Mouse (Mus musculus): ENCODE data around the gene Tex2. TPM values are rescaled to one million over a fixed set of nuclear protein-coding genes. Genes with fewer than 3 reads are reported as not detected.
"Not testable (repeated sequence)": the region's sequence is repeated elsewhere in the genome, so short reads cannot be mapped to it uniquely, and the experiment has no call there.

The Tex2 gene
- 22.8 and 25.0 TPM in 2 replicates for polyA plus RNA-seq (2012; ENCODE audit: insufficient read depth, insufficient read length, missing spikeins)

- Histone ChIP-seq H3K27ac (ENCODE audit: insufficient read depth, low read depth, low read length) (peak within 1 kb of the TSS; percentile 88), H3K4me3 (ENCODE audit: insufficient read depth, low read length) (peak within 1 kb of the TSS; percentile 98), H3K4me1 (ENCODE audit: control insufficient read depth, insufficient read depth, low read length) (peaks cover 34% of the 10 kb centered on the region)
- TF ChIP-seq CTCF (IDR thresholded peaks at IDR 0.05; ENCODE audit: low read depth, low read length) (no peak), POLR2A (IDR thresholded peaks at IDR 0.05; ENCODE audit: borderline replicate concordance, low read depth, low read length) (no peak)
Observed at GRCm38 (mm10) chr11:106612961-106613637, at the start of gene Tex2. Gene Tex2, minus strand, starts transcription at chr11:106613423.

GRCm38 (mm10) chr11:106662634-106663407 is 49.6 kb upstream of the Tex2 start:
- no peak overlapping the region for H3K4me3 ChIP-seq (ENCODE audit: insufficient read depth, low read length)
- no peak for TF ChIP-seq CTCF (IDR thresholded peaks at IDR 0.05; ENCODE audit: low read depth, low read length)
- no peak for TF ChIP-seq POLR2A (IDR thresholded peaks at IDR 0.05; ENCODE audit: borderline replicate concordance, low read depth, low read length)
- peaks cover 40% of the 10 kb centered on the region for H3K4me1 ChIP-seq (ENCODE audit: control insufficient read depth, insufficient read depth, low read length)
- no peak overlapping the region for H3K27ac ChIP-seq (ENCODE audit: insufficient read depth, low read depth, low read length)

- H3K4me1 ChIP-seq (ENCODE audit: control insufficient read depth, insufficient read depth, low read length), result peaks cover 49% of the 10 kb centered on the region
Observed at GRCm38 (mm10) chr11:106660453-106661081, 47.3 kb upstream of the Tex2 start.

GRCm38 (mm10) chr11:106659598-106660295 is 46.5 kb upstream of the Tex2 start:
- H3K27ac ChIP-seq (ENCODE audit: insufficient read depth, low read depth, low read length), result peak overlapping the region; percentile 92
- TF ChIP-seq CTCF (IDR thresholded peaks at IDR 0.05; ENCODE audit: low read depth, low read length), result no peak
- no peak for TF ChIP-seq POLR2A (IDR thresholded peaks at IDR 0.05; ENCODE audit: borderline replicate concordance, low read depth, low read length)

More at GRCm38 (mm10) chr11:106660453-106661081, 47.3 kb upstream of the Tex2 start:
- peak overlapping the region; percentile 92 for H3K27ac ChIP-seq (ENCODE audit: insufficient read depth, low read depth, low read length)
- no peak for TF ChIP-seq POLR2A (IDR thresholded peaks at IDR 0.05; ENCODE audit: borderline replicate concordance, low read depth, low read length)
- no peak for TF ChIP-seq CTCF (IDR thresholded peaks at IDR 0.05; ENCODE audit: low read depth, low read length)
- 0 out of 2 replicates have a peak overlapping the region, but pooled peaks have one; percentile 3 for H3K4me3 ChIP-seq (ENCODE audit: insufficient read depth, low read length)

GRCm38 (mm10) chr11:106658051-106658880 is 45.0 kb upstream of the Tex2 start:
- no peak for TF ChIP-seq POLR2A (IDR thresholded peaks at IDR 0.05; ENCODE audit: borderline replicate concordance, low read depth, low read length)
- no peak for TF ChIP-seq CTCF (IDR thresholded peaks at IDR 0.05; ENCODE audit: low read depth, low read length)
- Histone ChIP-seq H3K4me1 (ENCODE audit: control insufficient read depth, insufficient read depth, low read length) (peaks cover 40% of the 10 kb centered on the region), H3K27ac (ENCODE audit: insufficient read depth, low read depth, low read length) (no peak overlapping the region), H3K4me3 (ENCODE audit: insufficient read depth, low read length) (no peak overlapping the region)

More at GRCm38 (mm10) chr11:106659598-106660295, 46.5 kb upstream of the Tex2 start:
- Histone ChIP-seq H3K4me1 (ENCODE audit: control insufficient read depth, insufficient read depth, low read length) (peaks cover 49% of the 10 kb centered on the region), H3K4me3 (ENCODE audit: insufficient read depth, low read length) (no peak overlapping the region)

GRCm38 (mm10) chr11:106656896-106657498 is 43.8 kb upstream of the Tex2 start:
- not testable (repeated sequence) for H3K27ac ChIP-seq (ENCODE audit: insufficient read depth, low read depth, low read length); H3K4me3 ChIP-seq (ENCODE audit: insufficient read depth, low read length)
- H3K4me1 ChIP-seq (ENCODE audit: control insufficient read depth, insufficient read depth, low read length), result peaks cover 37% of the 10 kb centered on the region

GRCm38 (mm10) chr11:106648347-106648746 is 35.1 kb upstream of the Tex2 start:
- Histone ChIP-seq H3K27ac (ENCODE audit: insufficient read depth, low read depth, low read length) (no peak overlapping the region), H3K4me3 (ENCODE audit: insufficient read depth, low read length) (no peak overlapping the region), H3K4me1 (ENCODE audit: control insufficient read depth, insufficient read depth, low read length) (no peaks in the 10 kb centered on the region)
- no peak for TF ChIP-seq POLR2A (IDR thresholded peaks at IDR 0.05; ENCODE audit: borderline replicate concordance, low read depth, low read length)
- peak; percentile 98 for TF ChIP-seq CTCF (IDR thresholded peaks at IDR 0.05; ENCODE audit: low read depth, low read length)

GRCm38 (mm10) chr11:106642966-106643637 is 29.9 kb upstream of the Tex2 start:
- TF ChIP-seq CTCF (IDR thresholded peaks at IDR 0.05; ENCODE audit: low read depth, low read length), result no peak
- TF ChIP-seq POLR2A (IDR thresholded peaks at IDR 0.05; ENCODE audit: borderline replicate concordance, low read depth, low read length), result no peak
- Histone ChIP-seq H3K27ac (ENCODE audit: insufficient read depth, low read depth, low read length) (no peak overlapping the region), H3K4me1 (ENCODE audit: control insufficient read depth, insufficient read depth, low read length) (no peaks in the 10 kb centered on the region), H3K4me3 (ENCODE audit: insufficient read depth, low read length) (no peak overlapping the region)
